Mouse (Mus musculus): Measurements from ENCODE around the gene Gm29666.

DNA sequence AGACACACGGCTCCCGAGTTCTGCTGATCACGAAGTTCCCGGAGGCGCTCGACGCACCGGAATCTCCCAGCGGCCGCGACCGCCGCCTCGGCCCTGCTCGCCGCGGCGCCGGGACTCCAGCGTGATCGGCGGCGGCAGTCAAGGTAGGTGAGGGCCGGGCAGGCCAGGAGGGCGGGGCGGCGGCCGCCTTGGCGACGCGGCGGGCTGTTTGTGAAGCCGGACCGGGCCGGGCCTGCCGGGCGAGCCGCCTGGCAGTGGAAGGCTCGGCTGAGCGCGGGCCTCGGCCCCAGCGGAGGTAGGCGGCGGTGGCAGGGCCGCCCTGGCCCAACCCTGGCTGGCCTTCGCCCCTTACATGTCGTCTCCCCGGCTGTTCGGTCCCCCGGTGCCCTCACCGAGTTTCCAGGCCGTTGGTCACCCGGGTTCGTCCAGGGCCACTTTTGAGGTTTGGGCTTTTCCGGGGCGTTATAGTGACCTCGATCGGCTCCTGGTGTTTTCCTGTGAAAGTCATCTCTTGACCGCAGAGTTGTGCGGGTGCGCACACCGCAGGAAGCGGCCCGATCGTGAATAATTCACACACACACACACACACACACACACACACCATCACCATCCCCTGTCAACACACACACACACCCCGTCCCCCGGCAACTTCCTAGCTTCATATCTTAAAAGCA lies 3.8 kb upstream of the Gm29666 start:
- no peak for TF ChIP-seq CTCF (IDR thresholded peaks at IDR 0.05; ENCODE audit: low read depth, low read length)
- no peak for TF ChIP-seq GATA1 (IDR thresholded peaks at IDR 0.05; ENCODE audit: borderline replicate concordance, low read length)
- TF ChIP-seq POLR2AphosphoS5 (IDR thresholded peaks at IDR 0.05; ENCODE audit: insufficient replicate concordance, low read depth, low read length) = no peak
- no peak for TF ChIP-seq TAL1 (conservative IDR thresholded peaks at IDR 0.05; ENCODE audit: low read depth, low read length)
- TF ChIP-seq GATA2 (IDR thresholded peaks at IDR 0.05; ENCODE audit: borderline replicate concordance, low read depth, low read length) = no peak
